Mouse (Mus musculus): ENCODE results near the gene B230217C12Rik. TPM values are rescaled to one million over a fixed set of nuclear protein-coding genes. Genes with fewer than 3 reads are reported as not detected.
A peak's percentile ranks its signal among the peaks of the same experiment; 100 is the strongest.

The B230217C12Rik gene
- polyA plus RNA-seq, 1 experiment from 2014 or later, result 8.1 TPM

GRCm38 (mm10) chr11:97877341-97877740 is 36.8 kb downstream of the B230217C12Rik start:
- Histone ChIP-seq H3K4me3 (ENCODE audit: low read depth, low read length) (no peak overlapping the region), H3K4me1 (replicated peaks; ENCODE audit: control insufficient read depth, insufficient read depth, low read length) (no peaks in the 10 kb centered on the region), H3K9ac (ENCODE audit: low read length) (no peak overlapping the region), H3K4me2 (ENCODE audit: low read length) (no peak overlapping the region), H3K27me3 (replicated peaks; ENCODE audit: control insufficient read depth, insufficient read depth, low read length) (no peaks in the 10 kb centered on the region), H3K9me3 (ENCODE audit: control insufficient read depth, low read length) (no peaks in the 10 kb centered on the region), H3K27ac (ENCODE audit: low read depth) (no peak overlapping the region), H3K36me3 (ENCODE audit: control insufficient read depth, insufficient read depth, low read length) (no peaks in the 10 kb centered on the region)
- DNase-seq (ENCODE audit: low spot score) (no peak), ATAC-seq (replicated peaks; ENCODE audit: low FRiP score, low TSS enrichment, low read depth) (no peak)
- WGBS, result 55% methylated on average over 2 of the region's 2 CpGs

DNA sequence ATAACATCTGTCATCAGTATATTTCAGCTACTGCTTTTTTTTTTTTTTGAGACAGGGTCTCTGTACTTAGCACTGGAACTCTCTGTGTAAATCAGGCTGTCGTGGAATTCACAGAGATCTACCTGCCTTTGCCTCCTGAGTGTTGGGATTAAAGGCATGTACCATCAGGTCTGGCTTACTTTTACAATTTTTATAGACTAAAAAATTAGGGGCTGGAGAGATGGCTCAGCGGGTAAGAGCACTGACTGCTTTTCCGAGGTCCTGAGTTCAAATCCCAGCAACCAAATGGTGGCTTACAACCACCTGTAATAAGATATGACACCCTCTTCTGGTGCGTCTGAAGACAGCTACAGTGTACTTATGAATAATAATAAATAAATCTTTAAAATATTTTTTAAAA is 39.8 kb downstream of the B230217C12Rik start:
- WGBS, result 90% methylated on average over 4 of the region's 4 CpGs
- H3K9me3 ChIP-seq (ENCODE audit: control insufficient read depth, low read length), result peaks cover 4% of the 10 kb centered on the region; the same call in 1 of the 2 replicates
- no peaks in the 10 kb centered on the region for H3K36me3 ChIP-seq (ENCODE audit: control insufficient read depth, insufficient read depth, low read length)
- H3K27me3 ChIP-seq (replicated peaks; ENCODE audit: control insufficient read depth, insufficient read depth, low read length), result no peaks in the 10 kb centered on the region
- no peak overlapping the region for H3K4me3 ChIP-seq (ENCODE audit: low read depth, low read length)
- H3K4me2 ChIP-seq (ENCODE audit: low read length), result no peak overlapping the region
- H3K27ac ChIP-seq (ENCODE audit: low read depth), result no peak overlapping the region
- no peak for ATAC-seq (replicated peaks; ENCODE audit: low FRiP score, low TSS enrichment, low read depth)
- no peak overlapping the region for H3K9ac ChIP-seq (ENCODE audit: low read length)
- H3K4me1 ChIP-seq (replicated peaks; ENCODE audit: control insufficient read depth, insufficient read depth, low read length), result no peaks in the 10 kb centered on the region
- DNase-seq (ENCODE audit: low spot score), result no peak

GRCm38 (mm10) chr11:97883542-97883917 is 43.0 kb downstream of the B230217C12Rik start:
- Histone ChIP-seq H3K4me2 (ENCODE audit: low read length) (peak overlapping the region; percentile 61), H3K36me3 (ENCODE audit: control insufficient read depth, insufficient read depth, low read length) (no peaks in the 10 kb centered on the region), H3K9ac (ENCODE audit: low read length) (peak overlapping the region; percentile 65), H3K27me3 (replicated peaks; ENCODE audit: control insufficient read depth, insufficient read depth, low read length) (no peaks in the 10 kb centered on the region), H3K9me3 (ENCODE audit: control insufficient read depth, low read length) (peaks cover 4% of the 10 kb centered on the region; the same call in 1 of the 2 replicates), H3K4me3 (ENCODE audit: low read depth, low read length) (peak overlapping the region; percentile 65), H3K27ac (ENCODE audit: low read depth) (peak overlapping the region; percentile 90), H3K4me1 (replicated peaks; ENCODE audit: control insufficient read depth, insufficient read depth, low read length) (no peaks in the 10 kb centered on the region)
- ATAC-seq (replicated peaks; ENCODE audit: low FRiP score, low TSS enrichment, low read depth) (peak; percentile 28; the same call in 1 of the 2 replicates), DNase-seq (ENCODE audit: low spot score) (peak; percentile 90)
- 6% methylated on average over 26 of the region's 26 CpGs for WGBS

DNA sequence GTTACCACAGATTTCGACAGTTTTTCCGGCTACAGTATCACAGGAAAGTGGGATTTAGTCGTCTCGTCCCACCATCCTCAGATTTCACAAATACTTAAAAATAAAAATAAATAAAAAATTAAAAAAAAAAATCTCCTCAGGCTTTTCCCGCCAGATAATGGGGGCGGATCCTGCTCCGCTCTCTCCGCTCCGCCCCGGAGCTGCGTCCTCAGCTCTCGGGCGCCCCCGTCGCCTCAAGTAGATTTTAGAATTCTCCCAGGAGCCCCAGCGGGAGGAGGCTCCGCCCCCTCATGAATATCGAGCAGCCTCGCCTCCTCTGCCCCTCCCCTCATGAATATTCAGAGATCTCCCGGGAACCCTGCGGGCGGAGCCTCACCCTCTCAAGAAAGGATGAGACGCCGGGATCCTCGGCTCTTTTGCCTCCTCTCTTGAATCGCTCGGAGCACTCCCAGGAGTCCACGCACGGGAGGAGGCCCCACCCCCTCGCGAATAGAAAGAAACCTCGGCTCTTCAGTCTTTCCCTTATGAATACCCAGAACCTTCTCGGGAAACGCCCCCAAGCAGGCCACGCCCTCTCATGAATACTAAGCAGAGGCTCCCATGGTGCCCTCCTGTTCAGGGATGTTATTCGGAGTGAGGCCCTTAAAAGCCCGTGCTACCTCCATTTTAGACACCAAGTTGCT is 43.5 kb downstream of the B230217C12Rik start, which contains the start of gene Fbxo47:
TSS of gene Fbxo47 (minus strand) at position 237 of the 683 bp plus-strand sequence.
- under 1% methylated on average over 37 of the region's 37 CpGs for WGBS
- no peaks in the 10 kb centered on the region for H3K27me3 ChIP-seq (replicated peaks; ENCODE audit: control insufficient read depth, insufficient read depth, low read length)
- no peaks in the 10 kb centered on the region for H3K4me1 ChIP-seq (replicated peaks; ENCODE audit: control insufficient read depth, insufficient read depth, low read length)
- H3K27ac ChIP-seq (ENCODE audit: low read depth), result peak within 1 kb of the TSS; percentile 90
- H3K36me3 ChIP-seq (ENCODE audit: control insufficient read depth, insufficient read depth, low read length), result no peaks in the 10 kb centered on the region
- H3K4me2 ChIP-seq (ENCODE audit: low read length), result peak within 1 kb of the TSS; percentile 61
- H3K9ac ChIP-seq (ENCODE audit: low read length), result peak within 1 kb of the TSS; percentile 65
- ATAC-seq (replicated peaks; ENCODE audit: low FRiP score, low TSS enrichment, low read depth), result peak; percentile 95
- peaks cover 4% of the 10 kb centered on the region; the same call in 1 of the 2 replicates for H3K9me3 ChIP-seq (ENCODE audit: control insufficient read depth, low read length)
- H3K4me3 ChIP-seq (ENCODE audit: low read depth, low read length), result peak within 1 kb of the TSS; percentile 65
- peak; percentile 95 for DNase-seq (ENCODE audit: low spot score)

DNA sequence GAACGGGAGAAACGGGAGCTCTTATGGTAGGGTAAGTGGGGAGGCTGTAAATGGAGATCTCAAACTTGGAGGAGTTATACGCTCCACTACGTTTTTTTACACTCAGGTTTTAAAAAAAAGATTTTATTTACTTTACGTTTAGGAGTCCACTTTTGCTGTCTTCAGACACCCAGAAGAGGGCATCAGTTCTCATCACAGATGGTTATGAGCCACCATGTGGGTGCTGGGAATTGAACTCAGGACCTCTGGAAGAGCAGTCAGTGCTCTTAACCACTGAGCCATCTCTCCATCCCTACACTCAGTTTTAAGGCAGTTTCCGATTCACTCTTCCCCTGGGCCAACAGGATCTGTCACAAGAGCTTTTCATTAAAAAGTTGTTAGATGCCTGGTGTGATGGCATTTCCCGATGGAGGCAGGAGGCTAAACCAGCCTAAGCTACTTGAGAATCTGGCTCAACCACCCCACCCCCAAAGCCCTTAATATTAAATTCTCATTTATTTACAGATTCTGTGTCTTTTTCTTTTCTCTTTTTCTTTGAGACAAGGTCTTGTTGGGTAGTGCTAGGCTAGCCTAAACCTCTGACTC is 44.1 kb downstream of the B230217C12Rik start:
- H3K4me1 ChIP-seq (replicated peaks; ENCODE audit: control insufficient read depth, insufficient read depth, low read length), result no peaks in the 10 kb centered on the region
- H3K9ac ChIP-seq (ENCODE audit: low read length), result peak overlapping the region; percentile 65
- peak; percentile 12; the same call in 1 of the 2 replicates for ATAC-seq (replicated peaks; ENCODE audit: low FRiP score, low TSS enrichment, low read depth)

DNA sequence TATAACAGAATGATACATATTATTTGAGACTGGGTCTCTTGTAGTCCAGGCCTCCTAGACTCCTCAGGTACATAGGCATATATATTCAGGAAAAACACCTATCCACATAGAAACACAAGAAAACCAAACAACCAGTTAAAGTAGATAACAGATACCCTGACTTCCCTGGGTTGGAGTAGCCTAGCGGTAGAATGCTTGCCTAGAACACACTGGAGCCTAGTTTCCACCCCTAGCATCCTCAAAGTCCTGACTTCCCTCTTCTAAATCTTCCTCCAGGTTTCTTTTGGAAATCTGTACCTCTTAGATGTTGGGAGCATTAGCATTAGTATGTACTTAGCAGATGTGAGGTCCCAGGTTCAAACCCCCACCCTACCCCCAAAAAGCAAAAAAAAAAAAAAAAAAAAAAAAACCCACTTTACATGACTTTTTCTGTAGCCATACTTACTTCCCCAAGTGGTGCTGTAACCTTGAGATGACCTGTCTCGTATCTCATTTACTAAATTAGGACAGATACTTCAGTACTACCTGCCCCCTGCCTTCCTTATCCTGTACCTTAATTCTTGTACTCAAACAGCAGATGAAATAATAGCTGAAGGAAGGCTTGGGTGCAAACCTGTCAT is 44.8 kb downstream of the B230217C12Rik start:
- Histone ChIP-seq H3K4me2 (ENCODE audit: low read length) (no peak overlapping the region), H3K27me3 (replicated peaks; ENCODE audit: control insufficient read depth, insufficient read depth, low read length) (no peaks in the 10 kb centered on the region), H3K4me3 (ENCODE audit: low read depth, low read length) (no peak overlapping the region), H3K27ac (ENCODE audit: low read depth) (no peak overlapping the region), H3K4me1 (replicated peaks; ENCODE audit: control insufficient read depth, insufficient read depth, low read length) (no peaks in the 10 kb centered on the region), H3K9me3 (ENCODE audit: control insufficient read depth, low read length) (peaks cover 4% of the 10 kb centered on the region; the same call in 1 of the 2 replicates), H3K36me3 (ENCODE audit: control insufficient read depth, insufficient read depth, low read length) (no peaks in the 10 kb centered on the region), H3K9ac (ENCODE audit: low read length) (no peak overlapping the region)
- DNase-seq (ENCODE audit: low spot score), result no peak
- 93% methylated on average over 2 of the region's 2 CpGs for WGBS
- ATAC-seq (replicated peaks; ENCODE audit: low FRiP score, low TSS enrichment, low read depth), result no peak

More for the DNA sequence above, 44.1 kb downstream of the B230217C12Rik start:
- Histone ChIP-seq H3K9me3 (ENCODE audit: control insufficient read depth, low read length) (peaks cover 4% of the 10 kb centered on the region; the same call in 1 of the 2 replicates), H3K27me3 (replicated peaks; ENCODE audit: control insufficient read depth, insufficient read depth, low read length) (no peaks in the 10 kb centered on the region), H3K27ac (ENCODE audit: low read depth) (peak overlapping the region; percentile 71), H3K36me3 (ENCODE audit: control insufficient read depth, insufficient read depth, low read length) (no peaks in the 10 kb centered on the region), H3K4me2 (ENCODE audit: low read length) (peak overlapping the region; percentile 61), H3K4me3 (ENCODE audit: low read depth, low read length) (peak overlapping the region; percentile 65)
- DNase-seq (ENCODE audit: low spot score), result no peak
- 26% methylated on average over 7 of the region's 7 CpGs for WGBS

DNA sequence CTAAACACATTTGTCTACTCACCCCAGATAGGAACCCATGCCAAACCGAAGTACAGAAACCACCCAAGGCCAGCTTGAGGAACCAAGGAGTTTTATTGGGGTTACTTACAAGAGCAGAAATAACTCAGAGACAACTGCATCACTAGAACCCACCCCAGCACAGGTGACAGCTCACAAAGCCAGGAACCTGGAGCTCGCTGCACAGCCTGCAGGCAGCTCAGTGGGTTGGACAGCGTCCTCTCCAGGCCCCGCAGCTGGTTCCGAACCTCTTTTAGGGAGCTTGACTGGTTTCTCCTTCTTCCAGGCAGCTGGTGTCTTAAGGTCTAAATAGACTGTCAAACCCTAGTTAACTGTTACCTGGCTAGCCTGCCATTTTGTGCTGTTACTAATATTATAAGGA is 51.2 kb downstream of the B230217C12Rik start:
- DNase-seq (ENCODE audit: low spot score) (no peak), ATAC-seq (replicated peaks; ENCODE audit: low FRiP score, low TSS enrichment, low read depth) (no peak)
- Histone ChIP-seq H3K4me2 (ENCODE audit: low read length) (no peak overlapping the region), H3K4me1 (replicated peaks; ENCODE audit: control insufficient read depth, insufficient read depth, low read length) (no peaks in the 10 kb centered on the region), H3K9me3 (ENCODE audit: control insufficient read depth, low read length) (0 out of 2 replicates have a peak, but pooled peaks cover 3% of the 10 kb centered on the region), H3K27me3 (replicated peaks; ENCODE audit: control insufficient read depth, insufficient read depth, low read length) (no peaks in the 10 kb centered on the region), H3K36me3 (ENCODE audit: control insufficient read depth, insufficient read depth, low read length) (no peaks in the 10 kb centered on the region), H3K9ac (ENCODE audit: low read length) (no peak overlapping the region), H3K4me3 (ENCODE audit: low read depth, low read length) (no peak overlapping the region), H3K27ac (ENCODE audit: low read depth) (no peak overlapping the region)
- WGBS, result 78% methylated on average over 5 of the region's 5 CpGs
